Mouse (Mus musculus): ENCODE results near the gene Tmem38a. TPM values are rescaled to one million over a fixed set of nuclear protein-coding genes. Genes with fewer than 3 reads are reported as not detected.

Gene Tmem38a
- total RNA-seq, 2 experiments from 2014 or later: 0.58 to 1.1 TPM

- ATAC-seq (replicated peaks; ENCODE audit: poor library complexity): peak; percentile 91
These were observed 11.4 kb downstream of the Tmem38a start for GRCm38 (mm10) chr8:72583056-72583771.

DNA sequence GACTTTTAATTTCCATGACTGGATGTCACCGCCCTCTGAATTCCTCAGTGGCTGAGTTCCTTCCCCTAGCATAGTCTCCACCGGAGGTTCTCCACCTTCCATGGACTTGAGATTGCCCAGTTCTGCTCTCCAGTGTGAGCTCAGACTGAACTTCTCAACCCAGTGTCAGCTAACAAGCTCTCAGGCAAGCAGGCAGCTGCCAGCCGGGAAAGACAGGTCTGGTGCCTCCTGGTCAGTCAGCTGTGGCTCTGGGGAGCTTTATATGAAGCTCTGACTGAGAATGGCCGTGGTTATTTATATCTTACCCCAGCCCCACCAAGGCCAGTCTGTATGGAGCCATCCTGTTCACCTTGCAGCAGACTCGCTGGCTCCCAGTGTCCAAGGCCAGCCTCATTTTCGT, 12.5 kb downstream of the Tmem38a start:
- no peak for ATAC-seq (replicated peaks; ENCODE audit: poor library complexity)

DNA sequence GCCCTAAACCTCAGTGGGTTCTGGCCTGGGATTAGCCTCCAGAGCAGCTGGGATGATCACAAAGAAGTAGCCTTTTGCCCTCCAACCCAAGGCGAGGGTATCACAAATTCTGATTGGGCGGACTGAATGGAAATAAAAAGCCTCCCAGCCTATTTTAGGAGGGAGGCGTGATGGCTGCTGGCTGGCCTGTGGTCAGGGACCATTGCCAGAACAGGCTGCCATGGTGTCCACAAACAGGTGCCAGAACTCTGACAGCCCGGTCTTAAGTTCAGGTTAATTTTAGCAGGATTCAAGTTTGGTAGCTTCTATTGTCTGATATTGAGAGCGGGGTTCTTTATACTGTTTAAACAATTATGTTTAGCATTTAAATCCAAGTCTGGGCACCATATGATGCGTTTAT, 16.0 kb downstream of the Tmem38a start:
- no peak for ATAC-seq (replicated peaks; ENCODE audit: poor library complexity)

GRCm38 (mm10) chr8:72588865-72589264, 17.0 kb downstream of the Tmem38a start:
- no peak for ATAC-seq (replicated peaks; ENCODE audit: poor library complexity)

DNA sequence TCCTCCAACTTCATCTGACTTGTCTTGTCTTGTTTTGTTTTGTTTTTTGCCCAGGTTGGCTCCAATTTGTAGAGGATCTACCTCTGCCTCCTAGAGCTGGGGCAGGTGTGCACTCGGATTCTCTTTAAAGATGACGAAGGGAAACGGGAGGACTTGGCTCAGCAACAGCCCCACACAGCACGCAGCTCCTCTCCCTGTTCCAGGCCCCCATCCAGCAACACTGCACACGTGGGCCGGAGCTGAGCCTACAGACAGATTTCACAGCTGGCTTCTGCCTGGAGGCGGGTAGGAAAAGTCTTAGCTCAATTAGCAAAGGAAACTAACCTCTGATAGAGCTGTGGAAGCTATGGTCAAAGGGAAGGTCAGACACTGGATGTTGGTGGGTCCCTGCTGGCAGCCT, 17.4 kb downstream of the Tmem38a start:
- no peak for ATAC-seq (replicated peaks; ENCODE audit: poor library complexity)

GRCm38 (mm10) chr8:72590198-72590597, 18.3 kb downstream of the Tmem38a start:
- peak; percentile 91 for ATAC-seq (replicated peaks; ENCODE audit: poor library complexity)

Other genes starting within 250 kb of the Tmem38a start
- gene Eps15l1, start 150.6 kb upstream of the Tmem38a start, total RNA-seq (2015): 44.6 and 57.1 TPM in 2 replicates
- gene Eps15l1, start 150.6 kb upstream of the Tmem38a start, total RNA-seq (2017): 35.2 and 41.4 TPM in 2 replicates
- gene Calr3, start 128.2 kb upstream of the Tmem38a start, total RNA-seq (2015): 2.2 TPM in 2 replicates
- 2.9 TPM in 2 replicates for gene Calr3, start 128.2 kb upstream of the Tmem38a start, total RNA-seq (2017)
- gene 1700030K09Rik, start 128.2 kb upstream of the Tmem38a start, total RNA-seq (2015): 3.0 and 3.3 TPM in 2 replicates
- gene 1700030K09Rik, start 128.2 kb upstream of the Tmem38a start, total RNA-seq (2017): 6.3 and 6.5 TPM in 2 replicates
- 80.1 and 106 TPM in 2 replicates for gene Cherp, start 96.8 kb upstream of the Tmem38a start, total RNA-seq (2015)
- 17.7 and 23.8 TPM in 2 replicates for gene Cherp, start 96.8 kb upstream of the Tmem38a start, total RNA-seq (2017)
- gene Slc35e1, start 79.4 kb upstream of the Tmem38a start, total RNA-seq (2015): 27.3 and 40.7 TPM in 2 replicates
- 26.8 and 30.3 TPM in 2 replicates for gene Slc35e1, start 79.4 kb upstream of the Tmem38a start, total RNA-seq (2017)
- gene Med26, start 23.8 kb upstream of the Tmem38a start, total RNA-seq (2015): 10.0 and 12.0 TPM in 2 replicates
- gene Med26, start 23.8 kb upstream of the Tmem38a start, total RNA-seq (2017): 8.6 and 9.9 TPM in 2 replicates
- gene Smim7, start 967 bp upstream of the Tmem38a start, total RNA-seq (2015): 45.9 and 54.0 TPM in 2 replicates
- 47.5 and 52.1 TPM in 2 replicates for gene Smim7, start 967 bp upstream of the Tmem38a start, total RNA-seq (2017)
- 3.1 and 4.7 TPM in 2 replicates for gene Nwd1, start 74.7 kb downstream of the Tmem38a start, total RNA-seq (2015)
- 4.0 and 5.4 TPM in 2 replicates for gene Nwd1, start 74.7 kb downstream of the Tmem38a start, total RNA-seq (2017)
- gene Sin3b, start 151.2 kb downstream of the Tmem38a start, total RNA-seq (2015): 81.9 and 87.4 TPM in 2 replicates
- gene Sin3b, start 151.2 kb downstream of the Tmem38a start, total RNA-seq (2017): 79.8 and 86.7 TPM in 2 replicates
- 2.6 and 2.9 TPM in 2 replicates for gene F2rl3, start 189.8 kb downstream of the Tmem38a start, total RNA-seq (2015)
- 3.0 and 3.1 TPM in 2 replicates for gene F2rl3, start 189.8 kb downstream of the Tmem38a start, total RNA-seq (2017)